ENCODE assay signal across 28 mouse cellular contexts in genomic region chr13:58916348-58916747, GRCm38 (mm10).
"Had no signal": no experiment of that assay in that cellular context is flagged by ENCODE, and none has a peak within 500 bp of the region (broad histone marks: within the 10 kb centered on the region; RNA-seq: fewer than 3 reads in every experiment).

No protein-coding gene starts in this region.

- H3K27me3 ChIP-seq: heart, embryonic 13.5 days; heart, embryonic 15.5 days; intestine, embryonic 15.5 days; limb, embryonic 12.5 days; liver, embryonic 13.5 days; liver, embryonic 15.5 days had no signal

- ATAC-seq: hindbrain, embryonic 16.5 days; inflammation-experienced regulatory T-cells, adult 6 months; intestine, embryonic 15.5 days; intestine, postnatal 0 days; liver, postnatal 0 days had no signal

- H3K4me1 ChIP-seq: intestine, embryonic 15.5 days; liver, embryonic 15.5 days had no signal

- H3K9ac ChIP-seq: heart, embryonic 13.5 days; heart, embryonic 15.5 days; hindbrain, embryonic 14.5 days; intestine, embryonic 15.5 days; limb, embryonic 12.5 days; liver, embryonic 13.5 days; liver, embryonic 15.5 days; liver, postnatal 0 days had no signal

- H3K27ac ChIP-seq: heart, adult 2 months; heart, embryonic 13.5 days; heart, embryonic 15.5 days; hindbrain, embryonic 14.5 days; intestine, embryonic 15.5 days; limb, embryonic 10.5 days; limb, embryonic 12.5 days; liver, embryonic 13.5 days; liver, embryonic 15.5 days had no signal

- DNase-seq: gastrocnemius, postnatal 14 days; gastrocnemius, postnatal 36 days; heart, adult 11 months; heart, adult 2 months; heart, postnatal 14 days; heart, postnatal 36 days; kidney, adult 18-20 months; kidney, adult 8-10 months; kidney, postnatal 10 days; kidney, postnatal 25 days; kidney, postnatal 4 days; layer of hippocampus, adult 9-11 months; layer of hippocampus, postnatal 36 days; liver; liver, embryonic 13.5 days; liver, postnatal 0 days had no signal

- H3K4me3 ChIP-seq: heart, adult 2 months; heart, embryonic 13.5 days; heart, embryonic 15.5 days; intestine, embryonic 15.5 days; limb, embryonic 10.5 days; limb, embryonic 12.5 days; liver, embryonic 13.5 days; liver, embryonic 15.5 days had no signal

- H3K36me3 ChIP-seq: heart, embryonic 13.5 days; heart, embryonic 15.5 days; intestine, embryonic 15.5 days; limb, embryonic 10.5 days; limb, embryonic 12.5 days; liver, embryonic 13.5 days; liver, embryonic 15.5 days had no signal

- H3K4me2 ChIP-seq: heart, embryonic 11.5 days; heart, embryonic 13.5 days; heart, embryonic 15.5 days; hindbrain, embryonic 14.5 days; intestine, embryonic 15.5 days; limb, embryonic 12.5 days; liver, embryonic 11.5 days; liver, embryonic 13.5 days; liver, embryonic 15.5 days had no signal

- H3K9me3 ChIP-seq: heart, embryonic 13.5 days; heart, embryonic 15.5 days; intestine, embryonic 15.5 days; limb, embryonic 10.5 days; limb, embryonic 12.5 days; liver, embryonic 13.5 days; liver, embryonic 15.5 days had no signal
